Mouse (Mus musculus) kidney, adult 2 months (tissue): Measurements from ENCODE around the gene Fam192a. TPM values are rescaled to one million over a fixed set of nuclear protein-coding genes. Genes with fewer than 3 reads are reported as not detected.

Experiments
- DNase-seq: peaks from one replicate; pipeline ENCODE4 v3.0.0; 2021
- H3K27ac ChIP-seq: fragments of 200-500 bp; 2 replicates; pipeline ENCODE4 v1.5.1; 2012; ENCODE audit warnings: low read depth, low read length, control low read depth, inconsistent platforms; ENCODE audit not compliant: insufficient read depth
- H3K27me3 ChIP-seq: fragments of 200-500 bp; replicated peaks from 2 replicates; pipeline ENCODE4 v1.6.1; 2012; ENCODE audit warnings: mild to moderate bottlenecking, moderate library complexity, low read length, inconsistent platforms; ENCODE audit not compliant: control insufficient read depth, insufficient read depth
- H3K36me3 ChIP-seq: fragments of 200-500 bp; 2 replicates; pipeline ENCODE4 v1.6.1; 2012; ENCODE audit warnings: mild to moderate bottlenecking, moderate library complexity, low read length, inconsistent platforms; ENCODE audit not compliant: control insufficient read depth, insufficient read depth
- H3K4me1 ChIP-seq: fragments of 200-500 bp; 2 replicates; pipeline ENCODE4 v1.6.1; 2011; ENCODE audit warnings: low read length; ENCODE audit not compliant: control insufficient read depth, insufficient read depth
- H3K4me3 ChIP-seq: fragments of 200-500 bp; 2 replicates; pipeline ENCODE4 v1.5.1; 2011; ENCODE audit warnings: mild to moderate bottlenecking, low read depth, low read length, control low read depth; ENCODE audit not compliant: insufficient read depth
- CTCF ChIP-seq: fragments of 200-500 bp; conservative IDR thresholded peaks from 2 replicates; pipeline ENCODE4 v1.5.1; 2011; ENCODE audit warnings: low read depth, mild to moderate bottlenecking, control low read depth, low read length, moderate library complexity, mixed read lengths; ENCODE audit not compliant: insufficient read depth, insufficient read length
- POLR2A ChIP-seq: fragments of 200-500 bp; IDR thresholded peaks from one replicate; pipeline ENCODE4 v1.6.1; 2011; ENCODE audit warnings: low read depth, low read length, control low read depth
- WGBS: fragments of 180-500 bp; shearing (Covaris S2); methylation state at CpG from one replicate; pipeline ENCODE4 v1.1.7; 2018; 5-methylcytosine and 5-hydroxymethylcytosine counted together
- polyA plus RNA-seq: library from polyadenylated mRNA; depleted of rRNA; stranded (reverse); fragments of >200 nt; gene quantifications from 2 replicates; pipeline ENCODE4 v1.2.3, GENCODE M21; 2012; rRNA removed

The Fam192a gene
- polyA plus RNA-seq, 1 experiment: 20.9 TPM

GRCm38 (mm10) chr8:94530643-94531042, 71.2 kb downstream of the Fam192a start:
- Histone ChIP-seq H3K36me3 (no peaks in the 10 kb centered on the region), H3K4me1 (peaks cover 5% of the 10 kb centered on the region; the same call in 1 of the 2 replicates), H3K27me3 (no peaks in the 10 kb centered on the region), H3K27ac (no peak overlapping the region), H3K4me3 (no peak overlapping the region)
- WGBS: 82% methylated on average over 4 of the region's 4 CpGs
- TF ChIP-seq CTCF (no peak), POLR2A (no peak)
- DNase-seq: no peak

GRCm38 (mm10) chr8:94529875-94530274, 71.9 kb downstream of the Fam192a start:
- Histone ChIP-seq H3K36me3 (no peaks in the 10 kb centered on the region), H3K27ac (no peak overlapping the region), H3K4me1 (0 out of 2 replicates have a peak, but pooled peaks cover 5% of the 10 kb centered on the region), H3K4me3 (no peak overlapping the region), H3K27me3 (no peaks in the 10 kb centered on the region)
- no peak for DNase-seq
- 78% methylated on average over 4 of the region's 4 CpGs for WGBS
- no peak for TF ChIP-seq CTCF
- no peak for TF ChIP-seq POLR2A

- H3K4me3 ChIP-seq: no peak overlapping the region
- TF ChIP-seq CTCF (peak; percentile 74), POLR2A (no peak)
- H3K27me3 ChIP-seq: no peaks in the 10 kb centered on the region
- WGBS: 21% methylated on average over 4 of the region's 4 CpGs
- peak; percentile 85 for DNase-seq
- H3K27ac ChIP-seq: no peak overlapping the region
- 0 out of 2 replicates have a peak, but pooled peaks cover 3% of the 10 kb centered on the region for H3K4me1 ChIP-seq
- no peaks in the 10 kb centered on the region for H3K36me3 ChIP-seq
Observed at GRCm38 (mm10) chr8:94528245-94528644, 73.6 kb downstream of the Fam192a start.

GRCm38 (mm10) chr8:94527178-94527577, 74.6 kb downstream of the Fam192a start:
- Histone ChIP-seq H3K27me3 (no peaks in the 10 kb centered on the region), H3K4me1 (0 out of 2 replicates have a peak, but pooled peaks cover 3% of the 10 kb centered on the region), H3K36me3 (no peaks in the 10 kb centered on the region), H3K27ac (no peak overlapping the region), H3K4me3 (no peak overlapping the region)
- TF ChIP-seq CTCF (no peak), POLR2A (no peak)
- no peak for DNase-seq
- 84% methylated on average over 7 of the region's 7 CpGs for WGBS

- H3K4me1 ChIP-seq: 0 out of 2 replicates have a peak, but pooled peaks cover 3% of the 10 kb centered on the region
- H3K27ac ChIP-seq: no peak overlapping the region
- DNase-seq: no peak
- WGBS: 86% methylated on average over 9 of the region's 9 CpGs
- H3K4me3 ChIP-seq: no peak overlapping the region
- TF ChIP-seq POLR2A (no peak), CTCF (no peak)
- H3K27me3 ChIP-seq: no peaks in the 10 kb centered on the region
- no peaks in the 10 kb centered on the region for H3K36me3 ChIP-seq
Observed at GRCm38 (mm10) chr8:94524554-94524953, 77.2 kb downstream of the Fam192a start.

Other genes with a start within 250 kb of the Fam192a start
- 417 and 537 TPM in 2 replicates for gene Herpud1, start 215.6 kb downstream of the Fam192a start, polyA plus RNA-seq
- 4.0 and 6.6 TPM in 2 replicates for gene Nlrc5, start 167.6 kb downstream of the Fam192a start, polyA plus RNA-seq
- gene Cpne2, start 69.0 kb downstream of the Fam192a start, polyA plus RNA-seq: 28.9 and 31.5 TPM in 2 replicates
- 11.5 TPM in 2 replicates for gene Rspry1, start 60 bp downstream of the Fam192a start, polyA plus RNA-seq
- 76.2 and 77.2 TPM in 2 replicates for gene Arl2bp, start 64.6 kb upstream of the Fam192a start, polyA plus RNA-seq
- 160 and 166 TPM in 2 replicates for gene Pllp, start 94.3 kb upstream of the Fam192a start, polyA plus RNA-seq
- gene Ccl22, start 143.6 kb upstream of the Fam192a start, polyA plus RNA-seq: 0.87 and 3.7 TPM in 2 replicates
- gene Cx3cl1, start 170.0 kb upstream of the Fam192a start, polyA plus RNA-seq: 148 and 169 TPM in 2 replicates
- gene Ccl17, start 208.5 kb upstream of the Fam192a start, polyA plus RNA-seq: 0.64 and 1.0 TPM in 2 replicates
- gene Coq9, start 236.3 kb upstream of the Fam192a start, polyA plus RNA-seq: 378 and 521 TPM in 2 replicates
- 55.8 and 71.2 TPM in 2 replicates for gene Ciapin1, start 236.4 kb upstream of the Fam192a start, polyA plus RNA-seq